Mouse (Mus musculus): ENCODE measurements around the gene Usp2.

Gene Usp2

DNA sequence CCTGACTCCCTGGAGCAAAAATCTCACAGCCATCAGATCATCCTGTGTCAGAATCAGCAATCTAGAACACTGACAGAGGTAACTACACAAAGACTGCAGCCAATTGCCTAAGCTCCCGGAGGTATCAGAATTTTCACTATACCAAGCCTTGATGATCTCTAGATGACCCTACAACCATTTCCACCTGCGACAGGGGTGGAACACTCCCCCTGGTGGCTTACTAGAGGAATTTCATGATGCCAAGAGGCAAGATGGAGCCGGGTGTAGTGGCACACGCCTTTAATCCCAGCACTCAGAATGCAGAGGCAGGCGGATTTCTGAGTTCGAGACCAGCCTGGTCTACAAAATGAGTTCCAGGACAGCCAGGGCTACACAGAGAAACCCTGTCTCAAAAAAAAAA lies 57.5 kb downstream of the Usp2 start:
- no peak for DNase-seq (ENCODE audit: low spot score in 2 of 2)

DNA sequence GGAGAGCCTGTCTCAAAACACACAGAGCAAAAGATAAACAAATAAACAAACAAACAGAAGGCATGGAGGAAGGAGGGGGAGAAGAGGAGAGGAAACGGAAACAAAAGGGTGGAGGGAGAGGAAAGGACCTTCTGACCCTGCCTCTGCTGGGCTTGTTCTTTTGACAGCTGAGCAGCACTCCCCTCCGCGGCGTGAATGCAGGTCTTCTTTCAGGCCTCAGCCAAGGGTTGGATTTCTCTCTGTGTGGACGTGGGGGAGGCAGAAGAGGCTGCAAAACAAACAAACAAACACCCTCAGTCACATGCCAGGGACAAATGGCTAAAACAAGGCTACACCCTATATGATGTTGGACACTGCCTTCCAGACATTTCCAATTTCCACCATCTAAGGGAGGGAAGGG lies 58.2 kb downstream of the Usp2 start:
- no peak for DNase-seq (ENCODE audit: low spot score in 2 of 2)

DNA sequence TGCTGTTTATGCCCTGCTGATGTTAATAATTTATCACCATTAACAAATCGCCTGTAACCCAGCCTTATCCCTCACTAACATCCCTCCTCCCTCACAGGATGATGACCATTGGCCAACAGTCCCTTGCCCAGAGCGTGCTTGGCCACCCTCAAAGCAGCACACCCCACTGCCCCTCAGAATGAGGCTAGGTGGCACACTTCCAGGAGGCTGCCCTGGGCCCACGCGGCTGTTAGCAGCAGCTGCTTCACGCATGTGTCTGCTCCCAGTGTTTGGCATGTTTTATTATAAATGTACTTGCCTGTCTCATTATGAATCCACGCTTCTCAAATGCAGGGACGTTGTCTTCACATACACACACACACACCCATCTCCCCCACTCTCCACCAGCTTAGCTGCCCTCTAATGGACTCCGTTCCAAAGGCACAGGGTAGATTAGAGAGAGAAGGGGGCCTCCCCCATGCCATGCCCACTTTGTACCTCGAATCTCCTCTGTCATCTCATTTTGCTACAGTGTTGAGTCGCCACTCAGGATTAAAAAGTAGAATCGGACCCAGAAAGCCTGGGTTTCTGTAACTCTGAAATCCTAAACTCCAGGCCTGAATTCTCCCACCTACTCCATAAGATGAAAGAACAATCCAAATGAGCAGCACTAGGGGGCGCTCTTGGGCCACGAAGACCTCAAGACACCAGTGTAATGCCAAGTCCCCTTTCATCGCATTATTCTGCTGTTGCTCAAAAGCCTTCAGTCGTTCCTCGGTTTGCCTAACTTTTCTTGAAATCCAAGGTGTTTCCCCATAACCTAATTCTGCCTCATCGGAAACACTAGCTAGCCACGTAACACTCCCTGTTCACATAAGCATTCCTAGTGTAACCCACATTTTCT lies 59.0 kb downstream of the Usp2 start:
- peak; percentile 83 to 91 for DNase-seq (ENCODE audit: low spot score in 2 of 2)

DNA sequence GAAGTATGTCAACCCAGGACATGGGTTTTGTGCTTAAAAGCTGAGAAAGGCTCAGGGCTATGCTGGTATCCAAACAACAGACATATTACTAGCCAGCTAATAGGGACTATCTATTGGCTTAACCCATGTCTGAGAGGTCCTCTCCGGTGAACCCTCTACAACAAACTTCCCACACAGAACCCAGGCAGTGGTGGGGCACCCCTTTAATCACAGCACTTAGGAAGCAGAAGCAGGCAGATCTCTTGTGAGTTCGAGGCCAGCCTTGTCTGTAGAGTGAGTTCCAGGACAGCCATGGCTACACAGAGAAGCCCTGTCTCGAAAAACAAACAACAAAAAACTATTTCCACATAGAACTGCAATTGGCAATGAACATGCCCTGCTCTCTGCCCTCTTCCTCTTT lies 59.9 kb downstream of the Usp2 start:
- no peak for DNase-seq (ENCODE audit: low spot score in 2 of 2)

DNA sequence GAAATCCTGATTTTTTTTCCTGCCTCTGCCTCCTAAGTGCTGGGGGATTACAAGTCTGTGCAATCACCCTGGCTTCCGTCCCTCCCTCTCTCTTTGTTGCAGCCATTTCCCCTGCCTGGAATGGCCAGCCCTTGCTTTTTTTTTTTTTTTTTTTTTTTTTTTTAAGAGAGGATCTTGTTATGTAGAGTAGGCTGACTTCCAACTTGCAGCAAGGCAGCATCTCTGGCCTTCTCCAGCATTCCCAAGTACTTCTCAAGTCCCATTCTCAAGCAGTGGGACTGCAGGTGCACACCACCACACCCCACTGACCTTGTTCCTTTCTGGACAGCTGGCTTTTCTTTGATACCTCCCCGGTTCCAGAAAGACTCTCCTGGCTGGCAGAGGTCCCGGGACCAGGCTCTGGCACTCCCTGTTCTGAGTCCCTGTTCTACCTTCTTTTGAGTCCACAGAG lies 60.6 kb downstream of the Usp2 start:
- DNase-seq (ENCODE audit: low spot score in 2 of 2) = no peak

DNA sequence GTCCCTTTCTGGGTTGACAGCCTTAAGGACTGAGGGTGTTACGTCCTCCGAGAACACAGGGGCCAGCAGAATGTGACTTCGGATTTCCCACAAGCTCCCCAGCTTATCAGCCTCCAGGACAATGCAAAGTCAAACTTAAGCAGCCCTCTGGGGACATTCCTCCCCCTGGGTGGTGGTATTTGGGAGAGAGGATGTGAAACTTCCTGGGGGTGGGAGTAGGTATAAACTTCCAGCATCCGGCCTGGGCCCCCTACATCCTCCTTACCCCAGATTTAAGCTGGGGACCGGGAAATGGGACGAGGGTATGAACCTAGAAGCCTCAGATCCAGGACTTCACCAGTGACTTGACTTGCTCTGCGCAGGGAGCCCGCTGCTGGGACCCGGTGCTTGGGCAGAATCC lies 62.8 kb downstream of the Usp2 start:
- DNase-seq (ENCODE audit: low spot score in 2 of 2) = no peak

DNA sequence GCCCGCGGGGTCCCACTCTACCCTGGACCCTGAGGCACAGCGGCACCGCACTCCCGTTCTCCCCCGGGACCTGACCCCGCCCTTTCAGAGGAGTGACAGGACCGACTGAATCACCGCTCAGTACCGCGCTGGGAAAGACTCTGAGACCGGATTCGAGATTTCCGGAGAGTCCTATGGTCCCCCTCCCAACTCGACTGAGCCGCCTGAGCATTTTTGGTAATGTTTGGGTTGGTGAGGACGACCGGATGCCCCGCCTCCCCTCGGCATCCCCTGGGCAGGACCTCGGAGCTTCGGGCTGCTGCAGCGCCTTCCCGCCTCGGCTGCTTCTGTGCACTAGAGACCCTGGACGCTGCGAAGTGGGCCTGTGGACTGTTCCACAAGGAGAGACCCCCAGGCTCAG lies 63.2 kb downstream of the Usp2 start:
- DNase-seq (ENCODE audit: low spot score in 2 of 2) = no peak

DNA sequence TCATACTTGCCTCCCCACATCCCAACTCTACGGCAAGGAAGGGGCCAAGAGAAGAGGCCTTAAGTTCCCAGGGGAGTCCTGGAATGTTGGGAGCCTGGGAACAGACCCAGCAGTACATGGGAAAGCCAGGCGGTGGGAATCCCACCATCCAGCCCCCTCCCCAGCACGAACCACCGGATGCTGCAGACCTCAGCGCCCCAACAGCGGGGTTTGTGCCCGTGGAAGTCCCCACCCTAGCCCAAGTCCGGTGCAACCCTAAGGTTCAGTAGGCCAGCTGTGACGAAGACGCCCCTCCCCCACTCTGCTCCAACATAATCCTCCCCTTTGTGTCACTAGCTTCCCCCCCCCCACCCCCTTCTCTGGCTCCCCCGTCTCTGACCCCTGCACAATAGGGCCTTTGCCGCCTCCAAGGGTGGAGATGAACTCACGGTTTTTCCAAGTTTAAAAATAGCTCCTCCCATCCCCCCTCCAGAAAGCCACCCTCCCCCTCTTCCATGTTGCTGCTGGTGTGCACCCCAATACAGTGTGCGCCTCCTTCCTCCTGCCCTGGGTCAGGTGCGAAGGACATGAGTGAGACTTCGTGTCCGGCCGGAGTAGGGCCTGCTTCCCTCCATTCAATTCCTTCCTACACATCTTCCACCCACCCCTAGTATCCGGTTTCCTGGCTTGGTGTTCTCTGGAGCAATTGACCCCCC lies 63.9 kb downstream of the Usp2 start:
- DNase-seq (ENCODE audit: low spot score in 2 of 2) = no peak

DNA sequence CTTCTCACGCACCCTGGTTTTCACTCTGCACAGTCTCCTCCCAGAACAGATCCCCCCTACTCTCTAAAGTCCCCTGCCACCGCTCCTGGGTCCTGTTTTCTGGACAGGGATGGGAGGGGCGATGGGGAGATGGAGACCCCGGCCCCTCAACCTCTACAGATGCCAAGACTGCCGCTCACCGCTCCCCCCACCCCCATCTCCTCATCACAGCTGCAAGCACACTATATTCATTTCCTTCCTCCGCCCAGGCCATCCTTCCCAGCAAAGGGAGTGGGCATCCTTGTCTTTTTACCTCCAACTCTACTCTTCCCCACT lies 64.4 kb downstream of the Usp2 start:
- no peak for DNase-seq (ENCODE audit: low spot score in 2 of 2)

DNA sequence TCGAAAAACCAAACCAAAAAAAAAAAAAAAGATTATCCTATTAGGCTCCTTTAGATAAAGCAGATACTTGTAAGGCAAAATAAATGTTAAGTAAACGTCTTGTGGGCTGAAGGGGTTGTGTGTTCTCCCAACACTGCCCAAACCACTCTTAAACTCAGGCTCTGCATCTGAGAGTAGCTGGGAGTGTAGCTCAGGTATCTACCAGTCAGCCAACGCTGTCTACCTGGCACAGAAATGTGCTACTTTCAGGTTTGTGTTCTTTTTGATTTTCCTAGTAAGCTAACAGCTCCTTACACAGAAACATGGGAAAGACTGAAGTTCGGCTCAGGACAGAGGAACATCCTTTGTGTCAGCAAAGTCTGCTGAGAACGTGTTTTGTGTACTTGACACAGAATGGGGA lies 65.4 kb downstream of the Usp2 start:
- DNase-seq (ENCODE audit: low spot score in 2 of 2) = no peak

DNA sequence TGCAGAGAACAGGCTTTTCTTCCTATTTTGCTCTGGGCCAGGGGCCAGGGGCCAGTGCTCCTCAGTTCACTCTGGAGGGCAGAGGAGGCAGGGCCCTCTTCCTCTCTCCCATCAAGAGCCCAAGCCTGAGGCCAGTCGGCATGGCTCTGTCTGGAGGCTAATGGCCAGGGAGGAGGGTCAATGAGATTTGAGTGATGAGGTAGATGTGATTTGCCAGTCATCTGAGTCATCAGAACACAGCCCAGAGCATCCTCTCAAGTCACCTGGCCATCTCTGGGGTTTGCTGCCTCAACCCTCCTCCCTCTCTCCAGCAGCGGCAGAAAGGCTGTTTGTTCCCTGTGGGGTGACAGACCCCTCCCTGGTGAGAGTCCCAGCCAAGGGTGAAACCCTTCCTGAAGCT lies 66.5 kb downstream of the Usp2 start:
- DNase-seq (ENCODE audit: low spot score in 2 of 2) = no peak

DNA sequence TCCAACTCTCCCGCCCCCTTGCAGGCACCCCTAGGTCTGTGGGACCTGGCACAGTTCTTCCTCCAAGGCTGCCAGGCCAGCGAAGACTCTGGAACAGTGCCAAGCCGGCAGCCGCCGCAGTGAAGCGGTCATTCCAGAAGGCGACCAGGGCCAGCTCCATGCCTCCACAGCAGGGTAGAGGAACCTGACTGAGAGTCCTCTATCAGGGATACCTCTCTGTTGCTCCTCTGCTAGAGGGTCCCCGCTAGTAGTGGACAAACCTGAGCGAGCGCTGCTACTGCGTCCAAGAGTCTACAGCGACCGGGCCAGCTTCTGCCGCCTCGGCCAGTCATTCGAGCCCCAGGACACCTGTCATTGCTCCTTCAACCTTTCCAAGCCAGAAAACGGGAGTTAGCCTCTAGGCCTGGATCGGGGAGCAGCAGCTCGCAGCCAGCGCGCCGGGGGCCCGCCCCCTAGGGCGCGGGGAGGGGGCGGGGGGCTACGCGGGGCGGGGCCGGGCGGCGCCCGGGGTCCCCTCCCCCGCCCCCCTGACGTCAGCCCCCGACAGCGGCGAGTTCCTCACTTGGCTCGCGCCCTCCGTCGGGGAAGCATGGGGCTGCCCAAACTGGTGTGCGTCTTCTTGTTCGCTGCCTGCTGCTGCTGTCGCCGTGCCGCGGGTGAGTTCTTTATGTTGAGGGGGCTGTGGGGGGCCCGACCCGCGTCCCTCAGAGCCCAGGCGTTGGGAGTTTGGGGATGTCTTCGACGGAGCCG lies 67.5 kb downstream of the Usp2 start, which contains the start of gene Mcam:
Gene Mcam, plus strand, starts transcription at position 369 of the 750 bp plus-strand sequence.
- DNase-seq (ENCODE audit: low spot score in 2 of 2) = peak in 1 of 2 experiments; percentile 43

DNA sequence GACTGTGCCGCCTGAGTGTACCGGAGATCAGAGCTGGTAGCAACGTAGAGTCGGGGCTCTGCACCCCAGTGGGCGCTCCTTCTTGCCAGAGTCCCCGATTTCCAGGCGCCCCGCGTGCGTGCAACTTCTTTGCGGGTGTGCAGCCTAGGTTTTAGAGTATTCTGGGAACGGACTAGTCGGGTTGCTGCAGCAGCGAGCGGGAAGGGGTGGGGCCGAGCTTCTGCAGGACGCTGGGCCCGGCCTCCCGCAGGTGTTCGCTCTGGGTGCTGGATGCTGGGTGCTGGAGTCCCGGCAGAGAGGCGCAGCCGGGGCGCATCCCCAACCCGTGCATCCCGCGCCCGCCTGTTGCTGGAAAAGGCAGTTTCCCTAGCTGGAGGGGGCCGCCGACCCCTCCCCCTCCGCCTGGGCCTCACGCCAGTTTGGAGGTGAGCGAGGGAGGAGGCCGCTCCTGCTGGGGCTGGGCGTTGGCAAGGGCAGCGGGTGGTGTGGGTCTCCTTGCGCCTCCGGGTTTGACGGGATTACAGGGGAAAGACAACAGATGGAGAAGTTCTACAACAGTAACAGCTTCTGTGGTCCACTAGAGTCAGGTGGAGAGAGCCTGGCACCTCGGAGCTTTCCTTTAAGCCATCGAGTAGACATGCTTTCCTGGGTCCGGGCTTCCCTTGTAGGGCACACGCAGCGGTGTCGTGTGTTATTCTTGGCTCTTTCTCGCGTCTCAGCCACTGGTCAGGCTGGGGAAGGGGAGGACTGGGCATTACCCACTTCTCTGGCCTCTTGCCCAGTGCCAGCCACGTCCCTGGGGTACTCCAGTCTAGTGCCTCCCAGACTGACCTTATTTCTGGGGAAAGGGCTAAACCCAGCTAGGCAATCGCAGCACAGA lies 68.3 kb downstream of the Usp2 start:
- DNase-seq (ENCODE audit: low spot score in 2 of 2) = no peak

DNA sequence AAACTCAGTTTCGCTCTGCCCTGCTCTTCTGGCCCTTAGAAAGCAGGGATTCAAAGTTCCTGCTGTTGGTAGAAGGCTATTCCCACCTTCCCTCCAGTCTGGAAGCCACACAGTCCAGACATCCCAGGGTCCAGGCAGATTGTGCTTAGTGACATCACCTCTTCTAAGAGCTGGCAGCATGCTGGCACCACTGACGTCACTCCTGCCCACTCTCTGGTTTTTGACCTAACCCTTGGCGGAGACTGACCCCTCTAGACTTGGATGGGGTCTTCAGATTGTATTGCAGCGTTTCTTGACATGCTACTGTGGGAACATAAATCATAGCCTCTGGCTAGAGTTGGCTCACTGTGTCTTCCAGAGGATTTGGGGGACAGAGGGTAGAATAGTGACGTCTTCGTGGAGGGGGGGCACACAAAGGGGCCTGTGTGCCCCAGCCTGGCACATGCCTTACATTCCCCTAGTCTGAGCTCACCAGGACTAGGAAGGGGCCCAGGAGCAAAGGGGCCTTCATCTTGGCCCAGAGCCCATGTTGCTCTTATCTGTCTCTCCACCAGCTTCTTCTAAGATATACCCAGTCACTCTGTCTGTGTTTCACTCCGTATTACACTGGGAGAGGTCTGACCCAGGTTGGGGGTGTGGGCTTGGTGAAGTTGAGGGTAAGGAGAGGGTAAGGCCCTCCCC lies 69.0 kb downstream of the Usp2 start:
- no peak for DNase-seq (ENCODE audit: low spot score in 2 of 2)

DNA sequence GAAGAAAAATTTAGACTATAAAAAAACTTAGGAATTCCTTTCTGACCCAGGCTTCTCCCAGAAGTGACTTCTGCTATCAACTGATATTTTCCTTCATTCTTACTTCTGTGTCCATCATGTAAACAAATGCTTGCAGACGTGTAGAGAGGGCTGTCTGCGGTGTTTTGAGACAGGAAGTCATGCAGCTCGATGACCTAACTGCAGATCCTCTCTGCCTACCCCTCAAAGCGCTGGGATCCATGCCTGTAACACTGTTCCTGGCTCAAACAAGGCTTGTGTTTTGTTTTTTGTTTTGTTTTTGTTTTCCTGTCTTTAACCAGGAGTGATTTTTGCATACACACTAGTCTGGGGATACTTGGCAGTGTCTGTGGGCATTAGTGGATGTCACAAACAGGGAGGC lies 71.0 kb downstream of the Usp2 start:
- no peak for DNase-seq (ENCODE audit: low spot score in 2 of 2)

DNA sequence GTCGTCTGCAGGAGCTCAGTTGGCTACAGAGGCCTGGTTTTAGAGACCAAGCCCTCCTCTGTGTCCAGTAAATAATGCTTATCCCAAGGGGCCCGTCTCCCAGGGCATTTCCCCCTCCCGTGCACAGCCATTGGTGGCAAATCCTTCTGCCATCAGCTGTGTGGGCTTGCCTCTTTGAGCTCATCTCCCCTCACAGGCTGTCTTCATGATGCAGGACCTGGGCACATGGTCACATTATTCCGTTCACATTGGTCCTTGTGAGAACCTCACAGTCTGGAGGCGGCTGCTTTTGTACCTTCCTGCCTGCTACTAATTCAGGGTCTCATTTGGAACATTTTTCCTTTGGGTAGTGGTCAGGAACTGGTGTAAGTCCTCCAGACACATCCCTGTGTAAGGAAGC lies 75.1 kb downstream of the Usp2 start:
- no peak for DNase-seq (ENCODE audit: low spot score in 2 of 2)

DNA sequence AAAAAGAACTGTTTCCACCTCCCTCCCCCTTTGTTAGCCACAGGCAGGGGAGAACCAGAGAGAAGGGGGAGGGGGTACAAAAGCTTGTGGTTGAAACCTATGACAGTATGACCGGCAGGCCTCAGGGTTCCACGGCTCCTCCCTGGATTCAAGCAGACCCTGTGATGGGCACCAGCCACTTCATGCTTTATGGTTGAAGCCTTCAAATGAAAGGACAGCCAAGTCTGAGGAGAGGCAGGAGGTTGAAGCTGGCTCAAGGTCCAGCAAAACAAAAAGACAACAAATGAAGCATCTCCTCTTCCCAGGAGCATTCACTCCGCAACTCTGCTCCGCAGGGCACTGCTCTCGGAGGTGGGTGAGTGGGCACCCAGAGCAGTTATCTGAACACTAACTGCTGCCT lies 76.6 kb downstream of the Usp2 start:
- no peak for DNase-seq (ENCODE audit: low spot score in 2 of 2)

DNA sequence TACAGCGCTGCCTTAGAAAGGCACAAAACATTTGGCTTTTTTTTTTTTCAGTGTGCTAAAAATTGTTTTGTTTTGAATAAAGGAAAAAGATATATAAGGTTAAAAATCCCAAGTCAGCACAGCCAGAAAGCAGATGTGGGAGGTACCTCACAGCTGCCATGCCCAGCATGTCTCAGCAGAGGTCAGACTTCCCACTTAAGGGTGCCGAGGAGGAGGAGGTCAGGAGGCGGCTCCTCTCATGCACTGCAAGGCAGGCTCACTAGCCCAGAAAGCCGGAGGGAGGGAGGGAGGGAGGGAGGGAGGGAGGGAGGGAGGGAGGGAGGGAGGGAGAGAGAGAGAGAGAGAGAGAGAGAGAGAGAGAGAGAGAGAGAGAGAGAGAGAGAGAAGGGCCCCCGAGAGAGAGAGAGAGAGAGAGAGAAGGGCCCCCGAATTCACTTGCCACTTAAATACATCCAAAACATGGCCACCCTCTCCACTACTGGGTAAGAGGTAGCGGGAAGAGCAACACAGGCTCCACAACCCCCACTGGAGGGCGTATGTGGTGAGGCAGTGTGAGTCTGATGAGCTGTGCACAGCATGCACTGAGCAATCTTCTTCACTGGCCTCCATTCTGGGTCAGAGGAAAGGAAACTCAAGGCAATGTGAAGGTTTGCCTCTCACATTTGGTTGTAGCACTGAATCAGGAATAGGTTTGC lies 77.3 kb downstream of the Usp2 start:
- no peak for DNase-seq (ENCODE audit: low spot score in 2 of 2)

DNA sequence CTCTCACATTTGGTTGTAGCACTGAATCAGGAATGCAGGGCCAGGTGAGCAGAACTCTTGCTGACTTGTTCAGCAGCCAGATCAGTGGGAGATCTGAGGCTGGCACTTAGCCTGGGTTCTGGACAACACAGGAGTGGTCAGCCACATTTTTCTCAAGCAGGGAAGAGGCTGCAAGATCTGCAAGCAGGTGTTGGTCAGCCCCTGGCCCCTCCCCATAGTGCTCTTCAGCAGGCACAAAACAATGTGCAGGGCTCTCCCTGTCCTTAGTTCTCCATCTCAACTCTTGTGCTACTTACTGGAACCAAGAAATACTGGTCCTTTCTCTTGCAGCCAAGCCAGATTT lies 77.9 kb downstream of the Usp2 start:
- no peak for DNase-seq (ENCODE audit: low spot score in 2 of 2)

All from frontal cortex, postnatal 36 days (tissue).